Mouse (Mus musculus): Measurements from ENCODE around the gene Lif.

Lif gene

GRCm38 (mm10) chr11:4299735-4300474, 42.5 kb downstream of the Lif start:
- no peak for DNase-seq

GRCm38 (mm10) chr11:4300683-4301082, 43.3 kb downstream of the Lif start:
- no peak for DNase-seq

- DNase-seq, result no peak
Observed at GRCm38 (mm10) chr11:4302363-4302913, 45.1 kb downstream of the Lif start.

GRCm38 (mm10) chr11:4303033-4303432, 45.7 kb downstream of the Lif start:
- DNase-seq, result no peak

GRCm38 (mm10) chr11:4304203-4304602, 46.8 kb downstream of the Lif start:
- DNase-seq, result no peak

- DNase-seq, result no peak
Observed at GRCm38 (mm10) chr11:4305090-4305489, 47.7 kb downstream of the Lif start.

GRCm38 (mm10) chr11:4306086-4306485, 48.7 kb downstream of the Lif start:
- DNase-seq, result no peak

GRCm38 (mm10) chr11:4308060-4308513, 50.7 kb downstream of the Lif start:
- DNase-seq, result no peak

- no peak for DNase-seq
Observed at GRCm38 (mm10) chr11:4308514-4309450, 51.4 kb downstream of the Lif start.

GRCm38 (mm10) chr11:4309613-4310012, 52.3 kb downstream of the Lif start:
- DNase-seq, result no peak

- DNase-seq, result no peak
Observed at GRCm38 (mm10) chr11:4310324-4310723, 53.0 kb downstream of the Lif start.

GRCm38 (mm10) chr11:4312180-4312579, 54.8 kb downstream of the Lif start:
- DNase-seq, result no peak

- no peak for DNase-seq
Observed at GRCm38 (mm10) chr11:4317287-4317686, 59.9 kb downstream of the Lif start.

GRCm38 (mm10) chr11:4318011-4318410, 60.7 kb downstream of the Lif start:
- no peak for DNase-seq

GRCm38 (mm10) chr11:4319212-4319955, 62.0 kb downstream of the Lif start:
- DNase-seq, result no peak

GRCm38 (mm10) chr11:4320876-4321275, 63.5 kb downstream of the Lif start:
- DNase-seq, result no peak

Data from kidney, adult 18-20 months (tissue).